Mouse (Mus musculus) bone marrow, adult 2 months (tissue): ENCODE measurements around the gene Hpse2.

Experiments used
- CTCF ChIP-seq: fragments of 200-500 bp; IDR thresholded peaks from 2 replicates; pipeline ENCODE4 v1.5.1; 2011; ENCODE audit warnings: low read length, control low read depth; ENCODE audit not compliant: control insufficient read depth, insufficient read depth
- POLR2A ChIP-seq: fragments of 200-500 bp; IDR thresholded peaks from 2 replicates; pipeline ENCODE4 v1.6.1; 2011; ENCODE audit warnings: low read depth, mild to moderate bottlenecking, control low read depth, low read length, borderline replicate concordance; ENCODE audit not compliant: control insufficient read depth

GRCm38 (mm10) chr19:42770141-42770872 is 617.8 kb downstream of the Hpse2 start:
- TF ChIP-seq POLR2A (no peak), CTCF (no peak)
